Mouse (Mus musculus) MEL (cell line): Measurements from ENCODE around the gene Rhob. TPM values are rescaled to one million over a fixed set of nuclear protein-coding genes. Genes with fewer than 3 reads are reported as not detected.

Experiments used
- DNase-seq: peaks from one replicate; pipeline ENCODE4 v3.0.0; 2011; ENCODE audit warnings: low read depth, low spot score
- H3K27ac ChIP-seq: 2 replicates; pipeline ENCODE4 v1.5.1; 2012; ENCODE audit warnings: low read depth, mild to moderate bottlenecking, control low read depth, low read length, moderate library complexity; ENCODE audit not compliant: control insufficient read depth
- H3K27me3 ChIP-seq, 2 experiments: fragments of 150-350 bp in 1 of 2; sonication (generic) in 1 of 2; 2 replicates each; pipeline ENCODE4 v1.6.1; 2012; ENCODE audit warnings: low read length in 2 of 2, mild to moderate bottlenecking in 2 of 2, improper control_type of control experiment in 1 of 2, moderate library complexity in 1 of 2; ENCODE audit not compliant: insufficient read depth in 2 of 2, control insufficient read depth in 1 of 2
- H3K36me3 ChIP-seq, 2 experiments: 2 replicates each; pipeline ENCODE4 v1.6.1; 2012 to 2014; ENCODE audit warnings: low read length in 2 of 2, improper control_type of control experiment in 1 of 2, inconsistent platforms in 1 of 2, mild to moderate bottlenecking in 1 of 2; ENCODE audit not compliant: insufficient read depth in 2 of 2, control insufficient read depth in 1 of 2
- H3K4me1 ChIP-seq, 2 experiments: fragments of 150-350 bp in 1 of 2; sonication (generic) in 1 of 2; 2 replicates each; pipeline ENCODE4 v1.6.1; 2012; ENCODE audit warnings: low read length in 2 of 2, improper control_type of control experiment in 1 of 2, mild to moderate bottlenecking in 1 of 2; ENCODE audit not compliant: insufficient read depth in 2 of 2, control insufficient read depth in 1 of 2
- H3K4me3 ChIP-seq, 2 experiments: fragments of 150-350 bp in 1 of 2; sonication (generic) in 1 of 2; 2 replicates each; pipeline ENCODE4 v1.5.1; 2012; ENCODE audit warnings: low read depth in 2 of 2, low read length in 2 of 2, mild to moderate bottlenecking in 2 of 2, moderate library complexity in 2 of 2, control low read depth in 1 of 2, improper control_type of control experiment in 1 of 2; ENCODE audit not compliant: control insufficient read depth in 1 of 2, insufficient read depth in 1 of 2
- H3K79me2 ChIP-seq: 2 replicates; pipeline ENCODE4 v1.6.1; 2012; ENCODE audit warnings: mild to moderate bottlenecking, low read length, moderate library complexity; ENCODE audit not compliant: control insufficient read depth, poor library complexity, insufficient read depth
- H3K9ac ChIP-seq: 2 replicates; pipeline ENCODE4 v1.6.1; 2012; ENCODE audit warnings: low read depth, mild to moderate bottlenecking, control low read depth, low read length, moderate library complexity; ENCODE audit not compliant: control insufficient read depth, poor library complexity, severe bottlenecking
- H3K9me3 ChIP-seq: fragments of 150-350 bp; sonication (generic); replicated peaks from 2 replicates; pipeline ENCODE4 v1.6.1; 2012; ENCODE audit warnings: mild to moderate bottlenecking, low read length, improper control_type of control experiment, moderate library complexity; ENCODE audit not compliant: insufficient read depth
- BHLHE40 ChIP-seq: IDR thresholded peaks from 2 replicates; pipeline ENCODE4 v1.6.1; 2012; ENCODE audit warnings: low read depth, mild to moderate bottlenecking, inconsistent platforms, low read length, improper control_type of control experiment, borderline replicate concordance
- CHD1 ChIP-seq: IDR thresholded peaks from 2 replicates; pipeline ENCODE4 v1.6.1; 2012; ENCODE audit warnings: low read depth, mild to moderate bottlenecking, inconsistent platforms, low read length, improper control_type of control experiment
- CHD2 ChIP-seq: IDR thresholded peaks from 2 replicates; pipeline ENCODE4 v1.6.1; 2011; ENCODE audit warnings: low read length, improper control_type of control experiment
- E2F4 ChIP-seq: IDR thresholded peaks from 2 replicates; pipeline ENCODE4 v1.6.1; 2011; ENCODE audit warnings: low read depth, low read length, improper control_type of control experiment, borderline replicate concordance
- ELF1 ChIP-seq: IDR thresholded peaks from 2 replicates; pipeline ENCODE4 v1.6.1; 2014; ENCODE audit warnings: low read depth, mild to moderate bottlenecking, inconsistent platforms, low read length, improper control_type of control experiment, moderate library complexity
- EP300 ChIP-seq, 2 experiments: IDR thresholded peaks; 2 replicates each; pipeline ENCODE4 v1.6.1; 2011; ENCODE audit warnings: improper control_type of control experiment in 2 of 2, low read length in 2 of 2, low read depth in 1 of 2, mild to moderate bottlenecking in 1 of 2
- MAX ChIP-seq: IDR thresholded peaks from 2 replicates; pipeline ENCODE4 v1.6.1; 2011; ENCODE audit warnings: low read length, improper control_type of control experiment
- MAZ ChIP-seq: IDR thresholded peaks from 2 replicates; pipeline ENCODE4 v1.6.1; 2012; ENCODE audit warnings: low read depth, mild to moderate bottlenecking, inconsistent platforms, low read length, improper control_type of control experiment
- MEF2A ChIP-seq: IDR thresholded peaks from 2 replicates; pipeline ENCODE4 v1.6.1; 2014; ENCODE audit warnings: low read depth, mild to moderate bottlenecking, inconsistent platforms, low read length, improper control_type of control experiment; ENCODE audit not compliant: poor library complexity, insufficient replicate concordance, severe bottlenecking; ENCODE audit errors: extremely low read depth
- MXI1 ChIP-seq: IDR thresholded peaks from 2 replicates; pipeline ENCODE4 v1.6.1; 2011; ENCODE audit warnings: mild to moderate bottlenecking, low read depth, low read length, improper control_type of control experiment
- NRF1 ChIP-seq: IDR thresholded peaks from 2 replicates; pipeline ENCODE4 v1.6.1; 2014; ENCODE audit warnings: low read depth, mild to moderate bottlenecking, inconsistent platforms, low read length, improper control_type of control experiment, moderate library complexity; ENCODE audit not compliant: poor library complexity, insufficient read depth, severe bottlenecking
- POLR2A ChIP-seq, 2 experiments: IDR thresholded peaks; 2 replicates each; pipeline ENCODE4 v1.6.1; 2011 to 2012; ENCODE audit warnings: low read length in 2 of 2, mild to moderate bottlenecking in 2 of 2, control low read depth in 1 of 2, improper control_type of control experiment in 1 of 2, low read depth in 1 of 2, moderate library complexity in 1 of 2; ENCODE audit not compliant: control insufficient read depth in 1 of 2, insufficient read depth in 1 of 2, poor library complexity in 1 of 2
- RAD21 ChIP-seq: IDR thresholded peaks from 2 replicates; pipeline ENCODE4 v1.6.1; 2011; ENCODE audit warnings: mild to moderate bottlenecking, low read depth, low read length, improper control_type of control experiment
- SIN3A ChIP-seq: IDR thresholded peaks from 2 replicates; pipeline ENCODE4 v1.6.1; 2012; ENCODE audit warnings: low read length, improper control_type of control experiment, inconsistent platforms
- SMC3 ChIP-seq: IDR thresholded peaks from 2 replicates; pipeline ENCODE4 v1.6.1; 2011; ENCODE audit warnings: low read depth, low read length, improper control_type of control experiment
- TCF12 ChIP-seq: IDR thresholded peaks from 2 replicates; pipeline ENCODE4 v1.6.1; 2014; ENCODE audit warnings: low read depth, mild to moderate bottlenecking, inconsistent platforms, low read length, improper control_type of control experiment, moderate library complexity
- ZMIZ1 ChIP-seq: IDR thresholded peaks from 2 replicates; pipeline ENCODE4 v1.6.1; 2012; ENCODE audit warnings: low read depth, mild to moderate bottlenecking, inconsistent platforms, low read length, improper control_type of control experiment, moderate library complexity
- ZNF384 ChIP-seq: IDR thresholded peaks from 2 replicates; pipeline ENCODE4 v1.6.1; 2012; ENCODE audit warnings: low read depth, mild to moderate bottlenecking, inconsistent platforms, low read length, improper control_type of control experiment
- polyA plus RNA-seq, 2 experiments: library from polyadenylated mRNA; stranded (reverse) in 1 of 2; unstranded in 1 of 2; fragments of >175 nt in 1 of 2; fragments of >200 nt in 1 of 2; gene quantifications; 2 replicates each; pipeline versions ENCODE4 v1.2.1 to v1.2.4; 2012; ENCODE audit warnings: low replicate concordance in 2 of 2, low read depth in 1 of 2; ENCODE audit not compliant: insufficient read length in 2 of 2, insufficient read depth in 1 of 2, missing spikeins in 1 of 2
- total RNA-seq: library from RNA; depleted of rRNA; stranded (reverse); fragments of 300-350 nt; gene quantifications from 2 replicates; pipeline ENCODE4 v1.2.3, GENCODE M21; 2012; rRNA removed

Rhob gene
- total and polyA plus RNA-seq, 3 experiments = 1.8 to 6.0 TPM; not detected in 1

DNA sequence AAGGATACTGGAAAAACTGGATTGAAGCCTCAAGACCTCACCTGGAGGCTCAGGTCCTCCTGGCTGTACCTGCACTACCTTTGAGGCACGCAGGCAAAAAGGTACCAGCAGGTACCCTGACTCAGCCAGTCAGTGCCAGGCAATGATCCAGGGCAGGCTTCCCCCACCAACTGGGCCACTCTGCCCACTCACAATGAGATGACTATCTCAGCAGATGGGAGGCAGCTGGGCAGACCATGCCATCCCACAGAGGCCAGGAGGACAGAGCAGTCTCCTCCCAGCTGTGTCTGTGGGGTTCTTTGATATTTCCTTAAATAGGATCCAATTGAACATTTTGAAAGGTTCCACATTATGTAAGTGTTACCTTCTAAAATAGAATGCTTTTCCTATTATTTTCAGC, 49.8 kb downstream of the Rhob start:
- Histone ChIP-seq H3K79me2 (no peaks in the 10 kb centered on the region), H3K36me3 (no peaks in the 10 kb centered on the region), H3K27ac (no peak overlapping the region), H3K9ac (no peak overlapping the region), H3K9me3 (no peaks in the 10 kb centered on the region), H3K4me1 (no peaks in the 10 kb centered on the region), H3K27me3 (no peaks in the 10 kb centered on the region), H3K4me3 (no peak overlapping the region)
- TF ChIP-seq BHLHE40 (no peak), MAX (no peak), MAZ (no peak), ZNF384 (no peak), EP300 (IDR thresholded peaks at IDR 0.05; ENCODE audit: low read depth in 1 of 2, low read length in 2 of 2) (no peak), CHD2 (no peak), ELF1 (no peak), NRF1 (no peak), SIN3A (no peak), MXI1 (no peak), POLR2A (IDR thresholded peaks at IDR 0.05; ENCODE audit: control insufficient read depth in 1 of 2, insufficient read depth in 1 of 2, low read depth in 1 of 2, low read length in 2 of 2, poor library complexity in 1 of 2) (no peak), TCF12 (no peak), RAD21 (no peak), MEF2A (no peak), CHD1 (no peak), SMC3 (no peak), ZMIZ1 (no peak), E2F4 (no peak)
- no peak for DNase-seq

Other genes starting within 250 kb of the Rhob start
- gene Gdf7, start 198.1 kb downstream of the Rhob start, total RNA-seq = not detected in 2 replicates
- not detected for gene Gdf7, start 198.1 kb downstream of the Rhob start, polyA plus RNA-seq
- gene Hs1bp3, start 186.6 kb downstream of the Rhob start, total RNA-seq = 4.7 and 5.4 TPM in 2 replicates
- gene Hs1bp3, start 186.6 kb downstream of the Rhob start, polyA plus RNA-seq = 10 to 100 TPM in 1 of 2 experiments, not detected in 1; 17.4 TPM
- gene Slc7a15, start 99.1 kb upstream of the Rhob start, total RNA-seq = not detected in 2 replicates
- not detected for gene Slc7a15, start 99.1 kb upstream of the Rhob start, polyA plus RNA-seq
- 62.9 and 67.7 TPM in 2 replicates for gene Pum2, start 174.1 kb upstream of the Rhob start, total RNA-seq
- 100 to 1,000 TPM in 1 of 2 experiments, 10 to 100 TPM in 1; 87.8 to 140 TPM for gene Pum2, start 174.1 kb upstream of the Rhob start, polyA plus RNA-seq